Mouse (Mus musculus): Measurements from ENCODE around the gene Ptpn4. TPM values are rescaled to one million over a fixed set of nuclear protein-coding genes. Genes with fewer than 3 reads are reported as not detected.

Gene Ptpn4
- polyA plus RNA-seq, 1 experiment from 2014 or later, result 10.1 TPM

DNA sequence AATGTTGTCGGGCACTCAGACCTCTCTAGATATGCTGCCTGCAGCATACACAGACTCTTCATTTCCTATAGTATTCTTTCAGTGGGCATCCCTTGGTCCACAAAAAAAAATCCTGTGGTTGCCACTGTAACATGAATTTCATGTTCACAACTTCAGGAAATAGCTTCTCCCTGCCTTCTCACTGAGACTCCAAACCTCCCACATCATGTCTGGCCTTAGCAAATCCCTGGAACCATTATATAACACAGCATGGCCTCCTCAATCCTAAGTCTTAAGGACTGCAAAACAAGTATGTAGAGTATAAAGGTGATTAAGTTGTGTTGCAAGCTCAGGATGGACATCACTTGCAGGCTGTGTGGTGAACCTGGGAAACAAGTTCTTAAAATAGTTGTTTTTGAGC, 102.6 kb downstream of the Ptpn4 start:
- Histone ChIP-seq H3K4me1 (ENCODE audit: control insufficient read depth, insufficient read depth, low read depth, low read length) (no peaks in the 10 kb centered on the region), H3K4me2 (ENCODE audit: low read length) (no peak overlapping the region), H3K4me3 (ENCODE audit: low read length) (no peak overlapping the region), H3K27ac (ENCODE audit: low read depth, low read length) (no peak overlapping the region), H3K9me3 (ENCODE audit: control insufficient read depth, low read length) (peaks cover 5% of the 10 kb centered on the region), H3K27me3 (replicated peaks; ENCODE audit: control insufficient read depth, insufficient read depth, low read length) (no peaks in the 10 kb centered on the region), H3K9ac (ENCODE audit: low read depth, low read length) (no peak overlapping the region), H3K36me3 (ENCODE audit: control insufficient read depth, insufficient read depth, low read length) (peaks cover 3% of the 10 kb centered on the region)
- ATAC-seq, result no peak
- 90% methylated on average over 1 of the region's 1 CpGs for WGBS

GRCm38 (mm10) chr1:119731166-119731565, 106.2 kb downstream of the Ptpn4 start:
- 95% methylated on average over 2 of the region's 2 CpGs for WGBS
- no peak for ATAC-seq
- no peak overlapping the region for H3K9ac ChIP-seq (ENCODE audit: low read depth, low read length)

GRCm38 (mm10) chr1:119713017-119713416, 124.4 kb downstream of the Ptpn4 start:
- H3K4me3 ChIP-seq (ENCODE audit: low read length), result no peak overlapping the region
- H3K9me3 ChIP-seq (ENCODE audit: control insufficient read depth, low read length), result no peaks in the 10 kb centered on the region
- H3K27me3 ChIP-seq (replicated peaks; ENCODE audit: control insufficient read depth, insufficient read depth, low read length), result no peaks in the 10 kb centered on the region
- H3K27ac ChIP-seq (ENCODE audit: low read depth, low read length), result no peak overlapping the region
- no peaks in the 10 kb centered on the region for H3K4me1 ChIP-seq (ENCODE audit: control insufficient read depth, insufficient read depth, low read depth, low read length)
- H3K36me3 ChIP-seq (ENCODE audit: control insufficient read depth, insufficient read depth, low read length), result no peaks in the 10 kb centered on the region
- H3K4me2 ChIP-seq (ENCODE audit: low read length), result no peak overlapping the region
- 94% methylated on average over 2 of the region's 2 CpGs for WGBS
- H3K9ac ChIP-seq (ENCODE audit: low read depth, low read length), result no peak overlapping the region
- no peak for ATAC-seq

More at GRCm38 (mm10) chr1:119731166-119731565, 106.2 kb downstream of the Ptpn4 start:
- Histone ChIP-seq H3K27me3 (replicated peaks; ENCODE audit: control insufficient read depth, insufficient read depth, low read length) (no peaks in the 10 kb centered on the region), H3K36me3 (ENCODE audit: control insufficient read depth, insufficient read depth, low read length) (no peaks in the 10 kb centered on the region), H3K27ac (ENCODE audit: low read depth, low read length) (no peak overlapping the region), H3K9me3 (ENCODE audit: control insufficient read depth, low read length) (no peaks in the 10 kb centered on the region), H3K4me1 (ENCODE audit: control insufficient read depth, insufficient read depth, low read depth, low read length) (no peaks in the 10 kb centered on the region), H3K4me3 (ENCODE audit: low read length) (no peak overlapping the region), H3K4me2 (ENCODE audit: low read length) (no peak overlapping the region)

DNA sequence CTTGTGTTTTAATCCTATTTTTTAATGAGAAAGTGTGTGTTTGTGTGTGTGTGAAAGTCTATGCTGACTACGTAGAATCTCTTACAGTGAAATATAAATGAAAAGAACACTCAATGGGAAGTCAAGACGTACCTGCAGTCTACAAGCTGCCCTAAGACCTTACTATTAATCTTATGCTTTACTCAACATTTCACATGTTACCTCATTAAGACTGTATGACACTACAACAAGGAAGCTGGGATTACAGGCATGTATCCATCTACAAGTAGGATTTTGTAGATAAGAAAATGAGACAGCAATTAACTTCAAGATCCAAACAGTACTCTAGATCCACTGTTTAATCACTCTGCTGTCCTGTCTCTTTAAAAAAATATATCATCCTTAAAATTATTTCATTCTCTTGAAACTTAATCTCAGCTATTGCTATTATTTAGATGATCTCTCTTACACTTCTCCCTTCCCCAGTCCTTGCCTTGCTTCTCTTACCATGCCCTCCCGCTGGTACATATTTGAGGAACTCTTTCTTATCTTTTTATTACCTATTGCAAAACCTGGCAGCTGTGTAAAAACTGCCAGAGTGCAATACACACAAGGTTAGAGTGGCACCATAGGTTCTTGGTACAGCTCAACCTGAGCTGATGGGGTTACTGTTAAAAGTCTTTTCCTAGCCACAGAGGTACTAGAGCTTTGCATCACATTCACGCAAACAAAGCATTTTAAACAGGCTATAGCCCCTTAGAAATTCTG, 130.8 kb downstream of the Ptpn4 start:
- no peak overlapping the region for H3K9ac ChIP-seq (ENCODE audit: low read depth, low read length)
- H3K4me2 ChIP-seq (ENCODE audit: low read length), result no peak overlapping the region
- 97% methylated on average over 4 of the region's 4 CpGs for WGBS
- H3K27me3 ChIP-seq (replicated peaks; ENCODE audit: control insufficient read depth, insufficient read depth, low read length), result no peaks in the 10 kb centered on the region
- no peaks in the 10 kb centered on the region for H3K9me3 ChIP-seq (ENCODE audit: control insufficient read depth, low read length)
- H3K27ac ChIP-seq (ENCODE audit: low read depth, low read length), result no peak overlapping the region
- no peaks in the 10 kb centered on the region for H3K4me1 ChIP-seq (ENCODE audit: control insufficient read depth, insufficient read depth, low read depth, low read length)
- H3K36me3 ChIP-seq (ENCODE audit: control insufficient read depth, insufficient read depth, low read length), result no peaks in the 10 kb centered on the region
- ATAC-seq, result no peak
- H3K4me3 ChIP-seq (ENCODE audit: low read length), result no peak overlapping the region

DNA sequence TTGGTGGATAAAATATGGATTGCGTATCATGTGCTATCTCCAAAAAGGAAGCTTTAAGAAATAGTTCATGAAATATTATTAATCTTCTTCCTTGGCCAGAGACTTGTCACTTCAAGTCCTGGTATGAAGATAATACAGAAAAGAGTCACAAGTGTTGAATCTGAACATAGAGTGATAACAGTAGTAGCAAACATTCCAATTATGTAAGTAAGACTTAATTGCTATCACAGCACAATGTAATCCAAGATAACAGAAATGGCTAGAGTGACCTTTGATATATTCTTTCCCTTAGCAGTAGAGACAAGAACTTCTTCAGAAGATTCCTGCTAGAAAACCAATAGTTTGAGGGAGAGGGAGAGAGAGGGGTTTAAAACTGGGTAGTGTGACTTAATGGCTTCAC, 140.6 kb downstream of the Ptpn4 start:
- Histone ChIP-seq H3K4me1 (ENCODE audit: control insufficient read depth, insufficient read depth, low read depth, low read length) (no peaks in the 10 kb centered on the region), H3K27ac (ENCODE audit: low read depth, low read length) (no peak overlapping the region), H3K9me3 (ENCODE audit: control insufficient read depth, low read length) (no peaks in the 10 kb centered on the region), H3K9ac (ENCODE audit: low read depth, low read length) (no peak overlapping the region), H3K4me2 (ENCODE audit: low read length) (no peak overlapping the region), H3K36me3 (ENCODE audit: control insufficient read depth, insufficient read depth, low read length) (peaks cover 4% of the 10 kb centered on the region), H3K27me3 (replicated peaks; ENCODE audit: control insufficient read depth, insufficient read depth, low read length) (no peaks in the 10 kb centered on the region), H3K4me3 (ENCODE audit: low read length) (no peak overlapping the region)
- ATAC-seq, result no peak
- WGBS, result 98% methylated on average over 1 of the region's 1 CpGs

DNA sequence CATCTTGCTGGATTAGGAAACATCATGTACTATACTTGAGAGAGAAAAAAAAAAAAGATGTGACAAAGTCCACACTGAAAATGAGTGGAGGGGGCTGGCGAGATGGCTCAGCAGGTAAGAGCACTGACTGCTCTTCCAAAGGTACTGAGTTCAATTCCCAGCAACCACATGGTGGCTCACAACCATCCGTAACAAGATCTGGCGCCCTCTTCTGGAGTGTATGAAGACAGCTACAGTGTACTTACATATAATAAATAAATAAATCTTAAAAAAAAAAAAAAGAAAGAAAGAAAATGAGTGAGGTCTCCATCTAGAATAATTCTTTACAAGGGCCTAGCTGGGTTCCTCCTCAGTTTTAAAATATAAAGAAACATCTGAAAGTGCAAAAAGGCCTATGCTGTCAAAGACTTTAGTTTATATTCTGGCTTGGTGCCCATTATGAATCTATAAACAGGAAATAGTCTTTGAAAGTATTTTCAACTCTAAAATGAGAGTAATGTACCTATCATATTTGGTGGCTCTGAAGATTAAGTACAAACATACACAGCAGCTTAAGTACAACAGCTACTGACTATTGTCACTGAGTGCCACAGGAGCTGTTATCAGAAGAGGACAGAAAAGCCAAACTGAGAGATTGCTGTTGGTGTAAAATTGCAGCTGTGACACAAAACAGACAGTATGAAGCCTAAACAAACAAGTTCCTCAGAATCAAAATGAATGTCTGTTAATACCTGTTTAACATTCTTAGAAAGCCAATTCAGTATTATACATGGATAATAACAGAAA, 151.4 kb downstream of the Ptpn4 start:
- 92% methylated on average over 3 of the region's 3 CpGs for WGBS
- ATAC-seq, result no peak
- no peak overlapping the region for H3K27ac ChIP-seq (ENCODE audit: low read depth, low read length)

GRCm38 (mm10) chr1:119681663-119682213, 155.7 kb downstream of the Ptpn4 start:
- ATAC-seq, result no peak
- H3K4me1 ChIP-seq (ENCODE audit: control insufficient read depth, insufficient read depth, low read depth, low read length), result no peaks in the 10 kb centered on the region
- no peak overlapping the region for H3K27ac ChIP-seq (ENCODE audit: low read depth, low read length)
- WGBS, result 70% methylated on average over 2 of the region's 2 CpGs
- H3K4me3 ChIP-seq (ENCODE audit: low read length), result no peak overlapping the region
- no peaks in the 10 kb centered on the region for H3K27me3 ChIP-seq (replicated peaks; ENCODE audit: control insufficient read depth, insufficient read depth, low read length)
- no peak overlapping the region for H3K4me2 ChIP-seq (ENCODE audit: low read length)
- no peak overlapping the region for H3K9ac ChIP-seq (ENCODE audit: low read depth, low read length)
- no peaks in the 10 kb centered on the region for H3K9me3 ChIP-seq (ENCODE audit: control insufficient read depth, low read length)
- peaks cover 8% of the 10 kb centered on the region; the same call in 1 of the 2 replicates for H3K36me3 ChIP-seq (ENCODE audit: control insufficient read depth, insufficient read depth, low read length)

More for the DNA sequence above, 151.4 kb downstream of the Ptpn4 start:
- no peaks in the 10 kb centered on the region for H3K9me3 ChIP-seq (ENCODE audit: control insufficient read depth, low read length)
- H3K9ac ChIP-seq (ENCODE audit: low read depth, low read length), result no peak overlapping the region
- H3K4me1 ChIP-seq (ENCODE audit: control insufficient read depth, insufficient read depth, low read depth, low read length), result no peaks in the 10 kb centered on the region
- H3K27me3 ChIP-seq (replicated peaks; ENCODE audit: control insufficient read depth, insufficient read depth, low read length), result no peaks in the 10 kb centered on the region
- H3K4me2 ChIP-seq (ENCODE audit: low read length), result no peak overlapping the region
- H3K36me3 ChIP-seq (ENCODE audit: control insufficient read depth, insufficient read depth, low read length), result peaks cover 8% of the 10 kb centered on the region
- H3K4me3 ChIP-seq (ENCODE audit: low read length), result no peak overlapping the region

DNA sequence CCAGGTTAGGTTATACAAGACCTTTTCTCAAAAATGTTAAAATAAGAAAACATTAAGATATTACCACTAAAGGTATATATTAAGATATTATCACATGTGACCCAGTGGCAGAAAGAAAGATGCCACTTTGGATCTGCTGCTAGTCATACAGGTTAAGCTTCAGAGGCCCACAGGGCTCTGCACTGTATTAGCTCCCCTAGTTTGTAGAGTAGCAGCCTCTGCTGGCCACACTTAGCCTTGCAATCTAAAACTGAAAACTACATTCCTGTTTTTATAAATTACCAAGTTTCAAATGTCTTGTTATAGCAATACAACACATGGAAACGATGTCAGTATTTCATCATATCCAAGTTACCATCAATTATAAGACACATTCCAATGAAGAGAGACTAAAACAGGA, 162.4 kb downstream of the Ptpn4 start:
- ATAC-seq, result peak; percentile 79
- no peak overlapping the region for H3K27ac ChIP-seq (ENCODE audit: low read depth, low read length)
- WGBS, result 67% methylated on average over 1 of the region's 1 CpGs
- no peak overlapping the region for H3K9ac ChIP-seq (ENCODE audit: low read depth, low read length)
- H3K9me3 ChIP-seq (ENCODE audit: control insufficient read depth, low read length), result no peaks in the 10 kb centered on the region
- H3K36me3 ChIP-seq (ENCODE audit: control insufficient read depth, insufficient read depth, low read length), result peaks cover 8% of the 10 kb centered on the region; the same call in 1 of the 2 replicates
- no peak overlapping the region for H3K4me3 ChIP-seq (ENCODE audit: low read length)
- H3K4me1 ChIP-seq (ENCODE audit: control insufficient read depth, insufficient read depth, low read depth, low read length), result no peaks in the 10 kb centered on the region
- H3K27me3 ChIP-seq (replicated peaks; ENCODE audit: control insufficient read depth, insufficient read depth, low read length), result no peaks in the 10 kb centered on the region
- H3K4me2 ChIP-seq (ENCODE audit: low read length), result no peak overlapping the region

DNA sequence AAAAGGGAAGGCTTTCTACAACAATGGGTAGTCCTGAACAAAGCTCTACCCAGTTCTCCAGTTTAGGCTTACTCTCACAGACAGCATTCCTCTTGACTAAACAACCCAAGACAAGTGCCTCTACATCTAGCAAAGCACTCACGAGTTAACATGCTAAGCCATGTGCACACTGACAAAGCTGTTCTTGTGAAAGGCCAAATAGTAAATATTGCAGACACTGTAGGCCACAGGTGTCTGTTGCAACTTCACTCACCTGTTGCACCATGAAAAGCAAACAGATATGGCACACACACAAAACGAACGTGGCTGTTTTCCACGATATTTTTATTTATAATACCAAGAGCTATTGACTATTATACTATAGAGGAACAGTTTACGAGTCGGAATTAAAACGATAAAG, 170.5 kb downstream of the Ptpn4 start:
- 96% methylated on average over 7 of the region's 7 CpGs for WGBS
- Histone ChIP-seq H3K9ac (ENCODE audit: low read depth, low read length) (no peak overlapping the region), H3K27me3 (replicated peaks; ENCODE audit: control insufficient read depth, insufficient read depth, low read length) (no peaks in the 10 kb centered on the region), H3K27ac (ENCODE audit: low read depth, low read length) (no peak overlapping the region), H3K4me2 (ENCODE audit: low read length) (no peak overlapping the region), H3K4me3 (ENCODE audit: low read length) (no peak overlapping the region), H3K9me3 (ENCODE audit: control insufficient read depth, low read length) (no peaks in the 10 kb centered on the region), H3K4me1 (ENCODE audit: control insufficient read depth, insufficient read depth, low read depth, low read length) (no peaks in the 10 kb centered on the region), H3K36me3 (ENCODE audit: control insufficient read depth, insufficient read depth, low read length) (no peaks in the 10 kb centered on the region)
- ATAC-seq, result no peak
